Mouse (Mus musculus): Measurements from ENCODE around the gene Coasy. TPM values are rescaled to one million over a fixed set of nuclear protein-coding genes. Genes with fewer than 3 reads are reported as not detected.

Coasy gene
- polyA plus RNA-seq, 1 experiment from 2014 or later, result 40.3 TPM

GRCm38 (mm10) chr11:101098231-101098630 lies 15.9 kb downstream of the Coasy start:
- Histone ChIP-seq H3K9me3 (no peaks in the 10 kb centered on the region), H3K4me2 (no peak overlapping the region), H3K9ac (no peak overlapping the region), H3K27me3 (no peaks in the 10 kb centered on the region), H3K36me3 (peaks cover 65% of the 10 kb centered on the region), H3K27ac (no peak overlapping the region), H3K4me1 (peaks cover 13% of the 10 kb centered on the region; the same call in 1 of the 2 replicates), H3K4me3 (no peak overlapping the region)
- ATAC-seq (ENCODE audit: insufficient number of reproducible peaks, low FRiP score, low TSS enrichment, low read depth), result no peak
- WGBS, result 89% methylated on average over 8 of the region's 8 CpGs

GRCm38 (mm10) chr11:101103011-101103410 lies 20.6 kb downstream of the Coasy start:
- H3K4me3 ChIP-seq, result no peak overlapping the region
- no peak overlapping the region for H3K4me2 ChIP-seq
- H3K36me3 ChIP-seq, result peaks cover 59% of the 10 kb centered on the region
- WGBS, result 77% methylated on average over 5 of the region's 5 CpGs
- H3K27ac ChIP-seq, result peak overlapping the region; percentile 79
- no peaks in the 10 kb centered on the region for H3K27me3 ChIP-seq
- ATAC-seq (ENCODE audit: insufficient number of reproducible peaks, low FRiP score, low TSS enrichment, low read depth), result no peak
- no peak overlapping the region for H3K9ac ChIP-seq
- no peaks in the 10 kb centered on the region for H3K4me1 ChIP-seq
- H3K9me3 ChIP-seq, result no peaks in the 10 kb centered on the region

- ATAC-seq (ENCODE audit: insufficient number of reproducible peaks, low FRiP score, low TSS enrichment, low read depth), result no peak
- Histone ChIP-seq H3K9ac (no peak overlapping the region), H3K4me3 (no peak overlapping the region), H3K36me3 (peaks cover 6% of the 10 kb centered on the region), H3K9me3 (no peaks in the 10 kb centered on the region), H3K27me3 (no peaks in the 10 kb centered on the region), H3K4me2 (no peak overlapping the region), H3K4me1 (no peaks in the 10 kb centered on the region), H3K27ac (no peak overlapping the region)
- 76% methylated on average over 4 of the region's 4 CpGs for WGBS
These were observed 27.0 kb downstream of the Coasy start for GRCm38 (mm10) chr11:101109351-101109750.

GRCm38 (mm10) chr11:101110708-101111107 lies 28.3 kb downstream of the Coasy start:
- Histone ChIP-seq H3K9me3 (no peaks in the 10 kb centered on the region), H3K9ac (no peak overlapping the region), H3K36me3 (peaks cover 3% of the 10 kb centered on the region; the same call in 1 of the 2 replicates), H3K4me2 (no peak overlapping the region), H3K27ac (no peak overlapping the region), H3K27me3 (no peaks in the 10 kb centered on the region), H3K4me1 (no peaks in the 10 kb centered on the region), H3K4me3 (no peak overlapping the region)
- 52% methylated on average over 5 of the region's 5 CpGs for WGBS
- no peak for ATAC-seq (ENCODE audit: insufficient number of reproducible peaks, low FRiP score, low TSS enrichment, low read depth)

- H3K27ac ChIP-seq, result no peak overlapping the region
- 85% methylated on average over 4 of the region's 4 CpGs for WGBS
- H3K9me3 ChIP-seq, result no peaks in the 10 kb centered on the region
- no peaks in the 10 kb centered on the region for H3K4me1 ChIP-seq
- H3K36me3 ChIP-seq, result peaks cover 3% of the 10 kb centered on the region; the same call in 1 of the 2 replicates
- no peak overlapping the region for H3K4me2 ChIP-seq
- no peak overlapping the region for H3K9ac ChIP-seq
- H3K4me3 ChIP-seq, result no peak overlapping the region
- ATAC-seq (ENCODE audit: insufficient number of reproducible peaks, low FRiP score, low TSS enrichment, low read depth), result no peak
- no peaks in the 10 kb centered on the region for H3K27me3 ChIP-seq
These were observed 28.8 kb downstream of the Coasy start for GRCm38 (mm10) chr11:101111178-101111577.

GRCm38 (mm10) chr11:101112186-101112585 lies 29.8 kb downstream of the Coasy start:
- no peak overlapping the region for H3K27ac ChIP-seq

GRCm38 (mm10) chr11:101115564-101115963 lies 33.2 kb downstream of the Coasy start:
- H3K27ac ChIP-seq, result no peak overlapping the region

More at GRCm38 (mm10) chr11:101112186-101112585, 29.8 kb downstream of the Coasy start:
- Histone ChIP-seq H3K27me3 (no peaks in the 10 kb centered on the region), H3K4me3 (no peak overlapping the region), H3K9me3 (no peaks in the 10 kb centered on the region), H3K9ac (no peak overlapping the region), H3K36me3 (peaks cover 10% of the 10 kb centered on the region; the same call in 1 of the 2 replicates), H3K4me1 (0 out of 2 replicates have a peak, but pooled peaks cover 4% of the 10 kb centered on the region), H3K4me2 (no peak overlapping the region)
- WGBS, result 82% methylated on average over 3 of the region's 3 CpGs
- ATAC-seq (ENCODE audit: insufficient number of reproducible peaks, low FRiP score, low TSS enrichment, low read depth), result no peak

GRCm38 (mm10) chr11:101118105-101118504 lies 35.7 kb downstream of the Coasy start:
- 0 out of 2 replicates have a peak overlapping the region, but pooled peaks have one; percentile 2 for H3K27ac ChIP-seq
- H3K27me3 ChIP-seq, result no peaks in the 10 kb centered on the region
- ATAC-seq (ENCODE audit: insufficient number of reproducible peaks, low FRiP score, low TSS enrichment, low read depth), result no peak
- 46% methylated on average over 4 of the region's 4 CpGs for WGBS
- H3K9ac ChIP-seq, result peak overlapping the region; percentile 93
- H3K4me1 ChIP-seq, result peaks cover 24% of the 10 kb centered on the region
- H3K4me2 ChIP-seq, result peak overlapping the region; percentile 79
- H3K36me3 ChIP-seq, result peaks cover 20% of the 10 kb centered on the region
- no peaks in the 10 kb centered on the region for H3K9me3 ChIP-seq
- peak overlapping the region; percentile 98 for H3K4me3 ChIP-seq

More at GRCm38 (mm10) chr11:101115564-101115963, 33.2 kb downstream of the Coasy start:
- H3K9ac ChIP-seq, result no peak overlapping the region
- H3K27me3 ChIP-seq, result no peaks in the 10 kb centered on the region
- WGBS, result 54% methylated on average over 2 of the region's 2 CpGs
- H3K4me2 ChIP-seq, result no peak overlapping the region
- no peak for ATAC-seq (ENCODE audit: insufficient number of reproducible peaks, low FRiP score, low TSS enrichment, low read depth)
- H3K36me3 ChIP-seq, result peaks cover 10% of the 10 kb centered on the region; the same call in 1 of the 2 replicates
- no peaks in the 10 kb centered on the region for H3K9me3 ChIP-seq
- H3K4me1 ChIP-seq, result peaks cover 20% of the 10 kb centered on the region
- H3K4me3 ChIP-seq, result no peak overlapping the region

GRCm38 (mm10) chr11:101119131-101119760 lies 36.9 kb downstream of the Coasy start:
- Histone ChIP-seq H3K36me3 (peaks cover 26% of the 10 kb centered on the region), H3K4me2 (peak overlapping the region; percentile 79), H3K9me3 (no peaks in the 10 kb centered on the region), H3K27ac (peak overlapping the region; percentile 88), H3K27me3 (no peaks in the 10 kb centered on the region), H3K4me3 (peak overlapping the region; percentile 98), H3K9ac (peak overlapping the region; percentile 93), H3K4me1 (peaks cover 24% of the 10 kb centered on the region)
- ATAC-seq (ENCODE audit: insufficient number of reproducible peaks, low FRiP score, low TSS enrichment, low read depth), result peak; percentile 70
- under 1% methylated on average over 39 of the region's 39 CpGs for WGBS

- no peaks in the 10 kb centered on the region for H3K27me3 ChIP-seq
- H3K4me2 ChIP-seq, result peak within 1 kb of the TSS; percentile 85
- peak within 1 kb of the TSS; percentile 98 for H3K4me3 ChIP-seq
- H3K27ac ChIP-seq, result peak within 1 kb of the TSS; percentile 89
- H3K9ac ChIP-seq, result peak within 1 kb of the TSS; percentile 93
- ATAC-seq (ENCODE audit: insufficient number of reproducible peaks, low FRiP score, low TSS enrichment, low read depth), result peak; percentile 96
- no peaks in the 10 kb centered on the region for H3K9me3 ChIP-seq
- peaks cover 31% of the 10 kb centered on the region for H3K36me3 ChIP-seq
- peaks cover 24% of the 10 kb centered on the region for H3K4me1 ChIP-seq
- WGBS, result under 1% methylated on average over 61 of the region's 61 CpGs
These were observed 37.6 kb downstream of the Coasy start, which contains the start of the genes Retreg3 and Tubg1 for GRCm38 (mm10) chr11:101119761-101120544. Gene Retreg3 (minus strand): TSS chr11:101119893. Gene Tubg1 (plus strand): TSS chr11:101119938.

GRCm38 (mm10) chr11:101120545-101121188 lies 38.3 kb downstream of the Coasy start:
- ATAC-seq (ENCODE audit: insufficient number of reproducible peaks, low FRiP score, low TSS enrichment, low read depth), result no peak
- no peaks in the 10 kb centered on the region for H3K9me3 ChIP-seq
- peak overlapping the region; percentile 89 for H3K27ac ChIP-seq
- H3K4me1 ChIP-seq, result peaks cover 24% of the 10 kb centered on the region
- peak overlapping the region; percentile 98 for H3K4me3 ChIP-seq
- WGBS, result 21% methylated on average over 19 of the region's 19 CpGs
- H3K4me2 ChIP-seq, result peak overlapping the region; percentile 85
- H3K36me3 ChIP-seq, result peaks cover 38% of the 10 kb centered on the region
- H3K27me3 ChIP-seq, result no peaks in the 10 kb centered on the region
- peak overlapping the region; percentile 74 for H3K9ac ChIP-seq

All from limb, embryonic 15.5 days (tissue).